21 mouse cellular contexts compared by ENCODE assay signal in the genomic region with DNA sequence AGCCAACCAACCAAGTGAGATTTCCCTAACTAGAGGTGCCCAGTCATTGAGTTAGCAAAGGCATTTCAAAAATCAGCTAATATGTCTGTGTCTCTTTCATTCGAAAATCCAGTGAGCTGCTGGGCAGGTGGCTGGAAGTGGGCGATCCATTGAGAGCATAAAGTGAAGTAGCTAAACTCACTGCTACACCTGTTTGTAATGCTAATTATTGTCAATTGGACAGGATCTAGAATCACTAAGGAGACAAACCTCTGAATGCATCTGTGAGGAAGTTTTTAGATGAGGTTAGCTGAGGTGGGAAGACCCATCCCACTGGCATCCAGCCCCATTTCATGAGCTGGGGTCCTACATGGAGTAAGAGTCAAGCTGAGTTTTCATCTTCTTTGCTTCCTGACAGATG.
DNase-seq lines count a peak whose midpoint lies in the region; TF ChIP-seq lines count a peak whose summit lies in the region.
"Had no signal": no experiment of that assay in that cellular context is flagged by ENCODE, and none has a peak within 500 bp of the region (broad histone marks: within the 10 kb centered on the region; RNA-seq: fewer than 3 reads in every experiment).

No protein-coding gene starts in this region.

- 79% methylated on average over 2 of the region's 2 CpGs for WGBS in spleen, adult 2 months

- TF ChIP-seq POLR2A in spleen, adult 2 months (IDR thresholded peaks at IDR 0.05; ENCODE audit: low read depth, low read length) = no peak

- no peaks in the 10 kb centered on the region for H3K27me3 ChIP-seq in spleen, adult 2 months (ENCODE audit: control insufficient read depth, insufficient read depth, low read length)
- H3K27me3 ChIP-seq: CH12.LX; embryonic facial prominence, embryonic 13.5 days; embryonic facial prominence, embryonic 15.5 days; forebrain, embryonic 12.5 days had no signal

- H3K27ac ChIP-seq in spleen, adult 2 months (ENCODE audit: insufficient read depth, low read length) = peak overlapping the region; percentile 64
- H3K27ac ChIP-seq: embryonic facial prominence, embryonic 13.5 days; embryonic facial prominence, embryonic 15.5 days; forebrain, embryonic 10.5 days; forebrain, embryonic 12.5 days had no signal

- no peak for TF ChIP-seq CTCF in spleen, adult 2 months (IDR thresholded peaks at IDR 0.05; ENCODE audit: extremely low read depth, insufficient read depth, insufficient read length, insufficient replicate concordance)

- DNase-seq in spleen, adult 2 months (ENCODE audit: low read depth in 1 of 2, low spot score in 2 of 2) = no peak
- DNase-seq in spleen, postnatal 14 days (ENCODE audit: low spot score in 2 of 2) = no peak
- peak; percentile 57 for DNase-seq in ZHBTc4 (ENCODE audit: low read depth, low spot score)
- no peak for DNase-seq in cerebellum, postnatal 14 days
- DNase-seq in right cerebral cortex, adult 2 months (ENCODE audit: low spot score in 2 of 2) = no peak
- DNase-seq: adrenal gland, adult 2 months; adrenal gland, postnatal 10 days; adrenal gland, postnatal 25 days; B cell, adult 2 months; cerebellum, adult 11 months; cerebellum, adult 18-20 months; cerebellum, adult 8-10 months; cerebellum, adult 9-11 months; cerebellum, postnatal 25 days; embryo, embryonic 11 days had no signal

- H3K4me1 ChIP-seq in spleen, adult 2 months (ENCODE audit: control insufficient read depth, insufficient read depth, insufficient read length) = peaks cover 5% of the 10 kb centered on the region
- H3K4me1 ChIP-seq: embryonic facial prominence, embryonic 13.5 days; embryonic facial prominence, embryonic 15.5 days; forebrain, embryonic 10.5 days; forebrain, embryonic 12.5 days had no signal

- no peaks in the 10 kb centered on the region for H3K36me3 ChIP-seq in spleen, adult 2 months (ENCODE audit: control insufficient read depth, insufficient read depth, low read length)
- H3K36me3 ChIP-seq: embryonic facial prominence, embryonic 13.5 days; embryonic facial prominence, embryonic 15.5 days; forebrain, embryonic 10.5 days; forebrain, embryonic 12.5 days had no signal

- no peak overlapping the region for H3K4me3 ChIP-seq in spleen, adult 2 months (ENCODE audit: extremely low read depth, insufficient read depth, insufficient read length)
- H3K4me3 ChIP-seq: embryonic facial prominence, embryonic 13.5 days; embryonic facial prominence, embryonic 15.5 days; erythroblast, embryonic 14.5 days; forebrain, embryonic 10.5 days; forebrain, embryonic 12.5 days had no signal
